Mouse (Mus musculus) limb, embryonic 14.5 days (tissue): ENCODE results near the gene Xkr8. TPM values are rescaled to one million over a fixed set of nuclear protein-coding genes. Genes with fewer than 3 reads are reported as not detected.

Experiments
- ATAC-seq: fragments of 200-750 bp; cut with Nextera tagmentation; 2 replicates; pipeline ENCODE4 v1.8.0; 2017; ENCODE audit warnings: low read depth, moderate number of reproducible peaks, moderate TSS enrichment; ENCODE audit not compliant: low FRiP score
- DNase-seq: peaks from one replicate; pipeline ENCODE4 v3.0.0-alpha.2; 2015; ENCODE audit warnings: low spot score
- H3K27ac ChIP-seq: fragments of 300-500 bp; sonication (generic); replicated peaks from 2 replicates; pipeline ENCODE4 v1.5.1; 2014; ENCODE audit warnings: low read depth, mild to moderate bottlenecking, low read length, moderate library complexity, mixed read lengths
- H3K27me3 ChIP-seq: fragments of 300-500 bp; sonication (generic); 2 replicates; pipeline ENCODE4 v1.6.1; 2014; ENCODE audit warnings: low read length, mixed read lengths; ENCODE audit not compliant: control insufficient read depth, insufficient read depth
- H3K36me3 ChIP-seq: fragments of 300-500 bp; sonication (generic); 2 replicates; pipeline ENCODE4 v1.6.1; 2014; ENCODE audit warnings: mild to moderate bottlenecking, low read length, moderate library complexity, mixed read lengths; ENCODE audit not compliant: control insufficient read depth, insufficient read depth
- H3K4me1 ChIP-seq: fragments of 300-500 bp; sonication (generic); 2 replicates; pipeline ENCODE4 v1.6.1; 2014; ENCODE audit warnings: antibody characterized with exemption, low read length, mixed read lengths; ENCODE audit not compliant: control insufficient read depth, insufficient read depth
- H3K4me2 ChIP-seq: fragments of 300-500 bp; sonication (generic); replicated peaks from 2 replicates; pipeline ENCODE4 v1.6.1; 2014; ENCODE audit warnings: low read depth, mild to moderate bottlenecking, low read length, moderate library complexity; ENCODE audit not compliant: severe bottlenecking
- H3K4me3 ChIP-seq: fragments of 300-500 bp; sonication (generic); replicated peaks from 2 replicates; pipeline ENCODE4 v1.5.1; 2014; ENCODE audit warnings: low read length
- H3K9ac ChIP-seq: fragments of 300-500 bp; sonication (generic); 2 replicates; pipeline ENCODE4 v1.6.1; 2014; ENCODE audit warnings: mild to moderate bottlenecking, low read depth, low read length, moderate library complexity; ENCODE audit not compliant: severe bottlenecking
- H3K9me3 ChIP-seq: fragments of 300-500 bp; sonication (generic); 2 replicates; pipeline ENCODE4 v1.6.1; 2016; ENCODE audit warnings: low read length; ENCODE audit not compliant: control insufficient read depth
- POLR2A ChIP-seq: fragments of 200-500 bp; IDR thresholded peaks from 2 replicates; pipeline ENCODE4 v1.8.0; 2012; ENCODE audit warnings: inconsistent platforms, mild to moderate bottlenecking, moderate library complexity, borderline replicate concordance; ENCODE audit not compliant: insufficient read depth, insufficient read length; ENCODE audit errors: extremely low read depth
- WGBS: fragments of 180-500 bp; shearing (Covaris S2); extraction: QIAGEN DNeasy Blood & Tissue Kit; methylation state at CpG from one replicate; pipeline ENCODE4 v1.1.7; 2014; 5-methylcytosine and 5-hydroxymethylcytosine counted together
- polyA plus RNA-seq, 2 experiments: library from polyadenylated mRNA; depleted of rRNA in 1 of 2; stranded (reverse) in 1 of 2; unstranded in 1 of 2; fragments of >200 nt; fragmentation: Nextera tagmentation in 1 of 2; extraction: Ambion mirVana in 1 of 2; gene quantifications; 2 replicates each; pipeline versions ENCODE4 v1.2.1 to v1.2.3; 2012 to 2014

Xkr8 gene
- polyA plus RNA-seq (2012; rRNA removed) (8.0 and 10.2 TPM in 2 replicates), polyA plus RNA-seq (2014; fragmentation: Nextera tagmentation; extraction: Ambion mirVana) (7.3 and 9.9 TPM in 2 replicates)

DNA sequence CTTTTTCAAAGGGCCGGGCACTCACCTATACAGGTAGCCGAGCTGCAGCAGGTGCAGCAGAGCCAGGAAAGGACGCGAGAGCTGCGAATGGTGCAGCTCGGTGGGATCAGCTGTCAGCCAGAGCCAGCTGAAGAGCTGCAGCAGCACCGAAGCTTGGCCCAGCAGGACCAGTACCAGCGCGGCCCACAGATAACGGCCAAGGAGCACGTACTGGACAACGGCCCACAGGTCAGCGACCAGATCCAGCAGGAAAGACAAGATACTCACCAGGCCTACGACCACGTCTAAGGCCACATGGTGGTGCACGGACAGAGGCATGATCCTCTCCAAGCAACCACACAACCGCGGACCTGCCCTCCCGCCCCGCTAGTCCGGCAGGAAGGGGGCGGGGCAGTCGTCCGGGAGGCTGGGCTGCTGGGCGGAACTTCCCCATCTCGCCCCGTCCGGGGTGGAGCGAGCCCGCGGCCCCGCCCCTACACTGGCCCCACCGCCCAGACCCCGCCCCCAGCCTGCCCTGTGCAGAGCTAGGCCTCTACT lies at the start of gene Xkr8:
Gene Xkr8, minus strand, starts transcription at position 399 of the 537 bp plus-strand sequence.
- H3K9ac ChIP-seq = peak within 1 kb of the TSS; percentile 60
- H3K9me3 ChIP-seq = no peaks in the 10 kb centered on the region
- no peaks in the 10 kb centered on the region for H3K27me3 ChIP-seq
- H3K4me3 ChIP-seq = peak within 1 kb of the TSS; percentile 61
- peaks cover 6% of the 10 kb centered on the region; the same call in 1 of the 2 replicates for H3K4me1 ChIP-seq
- peak; percentile 86 for DNase-seq
- no peak for TF ChIP-seq POLR2A
- ATAC-seq = peak; percentile 95
- no peak within 1 kb of the TSS for H3K27ac ChIP-seq
- WGBS = 6% methylated on average over 32 of the region's 34 CpGs
- peak within 1 kb of the TSS; percentile 84 for H3K4me2 ChIP-seq
- H3K36me3 ChIP-seq = peaks cover 10% of the 10 kb centered on the region; the same call in 1 of the 2 replicates

DNA sequence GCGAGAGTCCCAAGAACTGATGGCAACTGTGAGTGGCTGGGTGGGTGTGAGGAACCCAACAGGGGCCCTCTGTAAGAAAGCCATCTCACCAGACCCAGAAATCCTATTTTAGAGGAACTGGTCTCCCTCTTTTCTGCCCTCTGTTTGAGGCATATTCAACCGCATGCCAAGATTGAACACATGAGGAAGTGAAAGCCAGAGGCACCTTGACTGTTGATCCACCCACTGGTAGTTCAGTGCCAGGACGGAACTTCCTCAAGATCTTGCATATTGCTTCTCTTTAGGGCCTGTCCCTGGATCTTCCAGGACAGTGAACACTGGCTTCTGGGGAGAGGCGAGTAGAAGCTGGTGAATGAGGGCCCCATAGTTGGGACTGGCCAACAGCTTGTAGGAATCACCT lies 47.9 kb upstream of the Xkr8 start:
- H3K9ac ChIP-seq = no peak overlapping the region
- H3K27me3 ChIP-seq = no peaks in the 10 kb centered on the region
- WGBS = 85% methylated on average over 4 of the region's 4 CpGs
- no peak overlapping the region for H3K4me2 ChIP-seq
- no peaks in the 10 kb centered on the region for H3K4me1 ChIP-seq
- H3K4me3 ChIP-seq = no peak overlapping the region
- no peak overlapping the region for H3K27ac ChIP-seq
- ATAC-seq = no peak
- peaks cover 45% of the 10 kb centered on the region for H3K36me3 ChIP-seq
- no peak for TF ChIP-seq POLR2A
- H3K9me3 ChIP-seq = no peaks in the 10 kb centered on the region
- DNase-seq = no peak

DNA sequence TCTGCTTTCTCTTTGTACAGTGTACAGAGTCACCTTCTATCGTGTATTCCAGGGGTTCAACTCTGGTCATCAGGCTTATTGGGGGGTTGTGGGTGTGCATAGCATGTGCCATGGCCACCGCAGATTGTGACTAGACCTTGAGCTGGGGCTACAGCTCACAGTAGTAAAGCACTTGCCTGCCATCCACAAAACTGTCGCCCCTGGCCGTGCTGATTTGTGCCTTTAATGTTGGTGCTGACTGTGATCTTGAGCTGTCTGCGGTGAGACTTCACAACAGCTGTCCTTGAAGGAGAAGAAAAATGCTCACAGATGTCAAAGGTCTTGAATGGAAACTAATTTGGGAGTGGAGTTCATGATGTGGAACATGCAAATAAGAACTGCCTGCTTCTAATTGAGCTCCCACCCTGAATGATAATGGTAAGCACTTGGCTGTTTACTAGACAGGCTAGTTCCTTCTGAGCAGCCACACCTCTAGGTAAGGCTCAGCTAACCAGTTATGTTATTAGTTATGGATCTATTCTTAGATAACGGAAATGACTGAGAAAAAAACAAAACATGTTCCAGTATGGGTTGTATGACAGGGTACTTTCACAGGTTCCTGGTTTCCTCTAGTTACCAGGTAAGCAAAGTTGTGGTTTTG lies 46.3 kb upstream of the Xkr8 start:
- H3K27me3 ChIP-seq = no peaks in the 10 kb centered on the region
- H3K27ac ChIP-seq = no peak overlapping the region
- H3K4me1 ChIP-seq = no peaks in the 10 kb centered on the region
- ATAC-seq (no peak), DNase-seq (no peak)
- H3K9me3 ChIP-seq = no peaks in the 10 kb centered on the region
- no peak overlapping the region for H3K4me2 ChIP-seq
- H3K9ac ChIP-seq = no peak overlapping the region
- 88% methylated on average over 6 of the region's 6 CpGs for WGBS
- TF ChIP-seq POLR2A = no peak
- H3K36me3 ChIP-seq = peaks cover 61% of the 10 kb centered on the region
- no peak overlapping the region for H3K4me3 ChIP-seq

DNA sequence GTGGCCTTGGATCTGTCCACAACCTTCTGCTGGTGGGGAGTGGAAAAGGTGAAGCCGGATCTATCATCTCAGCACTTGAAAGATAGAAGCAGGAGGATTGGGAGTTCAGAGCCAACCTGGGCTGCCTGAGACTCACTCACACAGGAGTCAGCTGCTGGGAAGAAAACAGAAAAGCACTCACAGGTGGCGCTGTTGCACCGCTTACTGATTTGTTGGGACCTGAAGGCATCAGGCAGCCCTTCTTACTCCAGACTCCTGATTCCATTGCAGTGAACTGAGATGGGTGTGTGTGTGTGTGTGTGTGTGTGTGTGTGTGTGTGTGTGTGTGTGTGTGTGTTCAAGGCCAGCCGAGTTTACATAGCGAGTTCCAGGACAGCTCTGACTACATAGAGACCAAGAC lies 44.4 kb upstream of the Xkr8 start:
- no peak overlapping the region for H3K9ac ChIP-seq
- ATAC-seq = no peak
- H3K4me1 ChIP-seq = no peaks in the 10 kb centered on the region
- peak; percentile 73 for DNase-seq
- no peak overlapping the region for H3K4me2 ChIP-seq
- H3K27ac ChIP-seq = no peak overlapping the region
- H3K9me3 ChIP-seq = no peaks in the 10 kb centered on the region
- WGBS = 93% methylated on average over 5 of the region's 5 CpGs
- H3K27me3 ChIP-seq = no peaks in the 10 kb centered on the region
- TF ChIP-seq POLR2A = no peak
- peaks cover 80% of the 10 kb centered on the region for H3K36me3 ChIP-seq
- no peak overlapping the region for H3K4me3 ChIP-seq

DNA sequence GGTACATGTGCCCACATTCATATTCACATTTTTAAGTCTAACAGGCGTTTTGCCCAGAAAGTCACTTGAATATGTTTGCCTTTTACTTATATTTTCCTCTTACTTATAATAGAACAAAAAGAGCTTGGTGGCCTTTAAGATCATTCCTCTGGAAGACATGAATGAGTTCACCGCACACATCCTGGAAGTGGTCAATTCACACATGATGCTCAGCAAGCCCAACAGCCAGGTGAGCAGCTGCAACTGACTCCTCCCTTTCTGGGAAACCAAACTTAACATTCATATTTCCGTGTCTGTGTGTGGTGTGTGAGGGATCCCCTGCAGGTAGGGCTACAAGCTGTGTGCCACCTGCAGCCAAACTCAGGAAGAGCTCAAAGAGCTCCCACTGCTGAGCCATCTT lies 42.6 kb upstream of the Xkr8 start:
- WGBS = 83% methylated on average over 3 of the region's 3 CpGs
- H3K27ac ChIP-seq = no peak overlapping the region

More for the DNA sequence above, 42.6 kb upstream of the Xkr8 start:
- H3K4me3 ChIP-seq = no peak overlapping the region
- H3K36me3 ChIP-seq = peaks cover 96% of the 10 kb centered on the region
- TF ChIP-seq POLR2A = no peak
- H3K9me3 ChIP-seq = no peaks in the 10 kb centered on the region
- ATAC-seq = no peak
- no peak overlapping the region for H3K4me2 ChIP-seq
- no peak for DNase-seq
- no peaks in the 10 kb centered on the region for H3K27me3 ChIP-seq
- no peaks in the 10 kb centered on the region for H3K4me1 ChIP-seq
- H3K9ac ChIP-seq = no peak overlapping the region
